Mouse (Mus musculus) erythroblast, embryonic 14.5 days (primary cell): ENCODE results near the gene Ano6.

Experiments
- GATA1 ChIP-seq: IDR thresholded peaks from 2 replicates; pipeline ENCODE4 v1.6.1; 2012; ENCODE audit warnings: low read length, inconsistent platforms, mixed read lengths
- TAL1 ChIP-seq: IDR thresholded peaks from 3 replicates; pipeline ENCODE4 v1.6.1; 2012; ENCODE audit warnings: low read length, inconsistent platforms, mixed read lengths

- TF ChIP-seq GATA1 (no peak), TAL1 (no peak)
Measured at GRCm38 (mm10) chr15:95778710-95779109, 11.9 kb upstream of the Ano6 start.
